Mouse (Mus musculus) stomach, embryonic 14.5 days (tissue): ENCODE data around the gene Zc3h18. TPM values are rescaled to one million over a fixed set of nuclear protein-coding genes. Genes with fewer than 3 reads are reported as not detected.
A peak's percentile ranks its signal among the peaks of the same experiment; 100 is the strongest.

Experiments
- ATAC-seq: fragments of 200-750 bp; cut with Nextera tagmentation; 2 replicates; pipeline ENCODE4 v1.8.0; 2017; ENCODE audit warnings: low read depth, moderate TSS enrichment; ENCODE audit not compliant: insufficient number of reproducible peaks, insufficient read depth, low FRiP score
- H3K27ac ChIP-seq: fragments of 300-500 bp; sonication (generic); 2 replicates; pipeline ENCODE4 v1.5.1; 2014; ENCODE audit warnings: mild to moderate bottlenecking, low read length, moderate library complexity, mixed read lengths
- H3K27me3 ChIP-seq: fragments of 300-500 bp; sonication (generic); 2 replicates; pipeline ENCODE4 v1.6.1; 2014; ENCODE audit warnings: low read length, control low read depth, mixed read lengths; ENCODE audit not compliant: control insufficient read depth, insufficient read depth
- H3K36me3 ChIP-seq: fragments of 300-500 bp; sonication (generic); 2 replicates; pipeline ENCODE4 v1.6.1; 2014; ENCODE audit warnings: mild to moderate bottlenecking, control low read depth, low read length, moderate library complexity, mixed read lengths; ENCODE audit not compliant: control insufficient read depth, insufficient read depth
- H3K4me1 ChIP-seq: fragments of 300-500 bp; sonication (generic); 2 replicates; pipeline ENCODE4 v1.6.1; 2014; ENCODE audit warnings: low read length, control low read depth, mixed read lengths; ENCODE audit not compliant: control insufficient read depth, insufficient read depth
- H3K4me2 ChIP-seq: fragments of 300-500 bp; sonication (generic); replicated peaks from 2 replicates; pipeline ENCODE4 v1.6.1; 2014; ENCODE audit warnings: low read depth, low read length, control low read depth
- H3K4me3 ChIP-seq: fragments of 300-500 bp; sonication (generic); 2 replicates; pipeline ENCODE4 v1.5.1; 2014; ENCODE audit warnings: low read depth, low read length, control low read depth
- H3K9ac ChIP-seq: fragments of 300-500 bp; sonication (generic); replicated peaks from 2 replicates; pipeline ENCODE4 v1.6.1; 2014; ENCODE audit warnings: low read depth, mild to moderate bottlenecking, control low read depth, low read length, moderate library complexity, mixed read lengths
- H3K9me3 ChIP-seq: fragments of 300-500 bp; sonication (generic); 2 replicates; pipeline ENCODE4 v1.6.1; 2016; ENCODE audit warnings: low read depth, low read length, control low read depth; ENCODE audit not compliant: control insufficient read depth
- WGBS: fragments of 180-500 bp; shearing (Covaris S2); extraction: QIAGEN DNeasy Blood & Tissue Kit; methylation state at CpG from one replicate; pipeline ENCODE4 v1.1.7; 2014; 5-methylcytosine and 5-hydroxymethylcytosine counted together
- polyA plus RNA-seq: library from polyadenylated mRNA; unstranded; fragments of >200 nt; fragmentation: Nextera tagmentation; extraction: Ambion mirVana; gene quantifications from 2 replicates; pipeline ENCODE4 v1.2.1, GENCODE M21; 2014

Gene Zc3h18
- polyA plus RNA-seq, 1 experiment from 2014 or later = 30.5 TPM

DNA sequence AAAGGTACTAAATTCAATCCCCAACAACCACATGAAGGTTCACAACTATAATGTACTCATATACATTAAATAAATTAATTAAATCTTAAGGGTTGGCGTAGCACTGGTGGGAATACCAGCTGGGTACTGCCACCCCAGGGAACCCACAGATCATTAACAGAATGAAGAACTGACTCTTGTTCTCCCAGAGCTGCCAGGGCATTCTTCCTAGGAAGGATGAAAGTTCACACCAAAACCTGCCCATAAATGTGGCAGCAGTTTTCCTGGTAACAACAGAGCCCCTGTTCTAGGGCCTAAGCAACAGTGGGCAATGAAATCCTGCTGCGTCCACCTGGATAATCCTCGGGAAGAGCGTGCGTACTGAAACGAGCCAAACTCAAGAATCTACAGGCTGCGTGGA lies 65.9 kb downstream of the Zc3h18 start:
- Histone ChIP-seq H3K9ac (peak overlapping the region; percentile 71), H3K4me2 (peak overlapping the region; percentile 89), H3K27me3 (no peaks in the 10 kb centered on the region), H3K4me1 (peaks cover 23% of the 10 kb centered on the region), H3K27ac (peak overlapping the region; percentile 71; the same call in 1 of the 2 replicates), H3K9me3 (no peaks in the 10 kb centered on the region), H3K36me3 (peaks cover 5% of the 10 kb centered on the region), H3K4me3 (peak overlapping the region; percentile 71)
- ATAC-seq = no peak
- 21% methylated on average over 7 of the region's 7 CpGs for WGBS

DNA sequence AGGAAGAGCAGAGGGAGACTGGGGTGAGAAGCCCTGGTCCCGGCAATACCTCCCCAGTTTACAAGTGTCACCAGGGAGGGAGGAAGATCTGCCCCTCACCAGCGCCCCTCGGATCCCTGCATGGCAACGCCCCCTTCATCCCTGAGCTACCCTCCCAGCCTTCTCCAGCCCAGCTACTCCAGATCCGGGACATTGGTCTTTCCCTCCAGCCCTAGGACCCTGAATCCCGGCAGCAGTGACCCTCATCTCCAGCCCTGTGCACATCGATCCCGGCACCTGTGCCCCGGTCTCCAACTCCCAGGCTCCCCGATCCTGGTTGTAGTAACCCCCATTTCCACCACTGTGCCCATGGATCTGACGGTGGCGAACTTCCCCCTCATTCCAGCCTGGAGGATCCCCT lies 66.4 kb downstream of the Zc3h18 start:
- no peak; the same call in 1 of the 2 replicates for ATAC-seq
- H3K36me3 ChIP-seq = peaks cover 5% of the 10 kb centered on the region
- WGBS = 2% methylated on average over 12 of the region's 12 CpGs
- peak overlapping the region; percentile 71 for H3K4me3 ChIP-seq
- H3K4me2 ChIP-seq = peak overlapping the region; percentile 89
- H3K9ac ChIP-seq = peak overlapping the region; percentile 71
- no peaks in the 10 kb centered on the region for H3K9me3 ChIP-seq
- peaks cover 20% of the 10 kb centered on the region for H3K4me1 ChIP-seq
- peak overlapping the region; percentile 71; the same call in 1 of the 2 replicates for H3K27ac ChIP-seq
- no peaks in the 10 kb centered on the region for H3K27me3 ChIP-seq

DNA sequence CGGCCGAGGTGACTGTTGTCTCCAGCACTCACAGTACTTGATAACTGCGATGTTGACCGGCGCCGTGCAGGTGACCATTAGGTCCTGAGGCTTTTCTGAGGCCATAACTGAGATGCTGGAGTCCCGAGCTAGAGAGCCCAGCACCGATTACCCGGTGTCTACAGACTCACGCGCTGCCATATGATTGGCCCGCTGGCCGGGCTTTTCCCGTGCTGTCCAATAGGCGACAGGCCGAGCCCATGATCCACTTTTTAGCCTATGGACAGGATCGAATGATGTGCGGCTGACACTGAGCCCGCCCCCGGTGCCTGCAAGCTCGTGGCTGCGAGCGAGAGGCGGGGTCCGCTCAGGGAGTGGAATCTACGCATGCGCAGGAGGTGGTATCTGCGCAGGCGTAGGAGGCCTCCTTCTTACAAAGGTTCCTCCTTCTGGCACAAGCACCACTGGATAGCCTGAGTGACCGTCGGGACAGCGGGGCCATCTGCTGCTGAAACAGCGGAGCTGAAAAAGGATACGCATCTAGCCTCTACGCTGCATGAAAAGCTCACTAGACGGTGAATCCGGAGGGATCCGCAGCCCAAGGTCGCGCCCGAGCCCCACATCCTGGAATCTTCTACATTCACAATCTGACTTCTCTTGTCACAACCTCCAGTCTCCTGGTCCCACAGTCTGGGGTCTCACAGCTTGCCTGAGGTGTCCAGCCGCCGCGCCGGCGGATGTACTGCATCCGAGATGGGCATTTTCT lies 67.0 kb downstream of the Zc3h18 start, which contains the start of gene Mvd:
TSS of gene Mvd (minus strand) at position 161 of the 745 bp plus-strand sequence.
- Histone ChIP-seq H3K4me2 (peak within 1 kb of the TSS; percentile 89), H3K36me3 (peaks cover 1% of the 10 kb centered on the region; the same call in 1 of the 2 replicates), H3K4me1 (peaks cover 17% of the 10 kb centered on the region), H3K4me3 (peak within 1 kb of the TSS; percentile 71), H3K9me3 (no peaks in the 10 kb centered on the region), H3K9ac (peak within 1 kb of the TSS; percentile 71), H3K27ac (peak within 1 kb of the TSS; percentile 96), H3K27me3 (no peaks in the 10 kb centered on the region)
- peak; percentile 96 for ATAC-seq
- under 1% methylated on average over 47 of the region's 47 CpGs for WGBS

DNA sequence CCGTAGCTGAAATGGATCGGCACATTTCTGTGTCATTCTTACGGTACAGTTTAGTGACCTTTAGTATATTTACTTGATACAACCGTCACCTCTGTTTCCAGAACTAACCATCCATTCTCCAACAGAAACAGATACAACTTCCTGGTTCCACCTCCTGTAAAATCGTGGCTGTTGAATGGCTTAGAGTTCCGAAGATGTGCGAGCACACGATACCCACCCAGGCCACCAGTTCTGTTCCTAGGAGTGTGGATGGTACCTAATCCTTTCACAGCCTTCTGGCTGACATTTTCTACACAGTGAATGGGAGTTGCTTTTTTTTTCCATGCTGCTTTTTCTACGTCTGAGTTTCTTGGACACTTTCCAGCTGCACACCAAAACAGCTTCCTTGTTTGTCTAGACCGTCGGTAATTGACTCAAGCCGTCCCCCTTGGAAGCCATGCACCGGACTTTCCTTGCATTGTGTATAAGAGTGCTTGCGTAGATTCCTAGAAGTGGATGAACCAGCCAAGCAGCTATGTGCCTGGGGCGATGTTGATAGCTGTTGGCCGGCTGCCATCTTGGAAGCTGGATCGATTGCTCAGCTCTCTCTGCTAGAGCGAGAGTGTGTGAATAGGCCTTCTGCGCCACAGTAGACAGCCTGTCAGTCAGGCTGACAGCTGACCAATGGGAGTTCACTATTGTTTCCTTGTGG lies 67.8 kb downstream of the Zc3h18 start:
- H3K4me3 ChIP-seq = peak overlapping the region; percentile 71
- no peaks in the 10 kb centered on the region for H3K27me3 ChIP-seq
- WGBS = 6% methylated on average over 19 of the region's 19 CpGs
- peak; percentile 66 for ATAC-seq
- H3K4me2 ChIP-seq = peak overlapping the region; percentile 70
- peak overlapping the region; percentile 96 for H3K27ac ChIP-seq
- H3K9ac ChIP-seq = peak overlapping the region; percentile 68
- H3K9me3 ChIP-seq = no peaks in the 10 kb centered on the region
- H3K4me1 ChIP-seq = peaks cover 16% of the 10 kb centered on the region
- no peaks in the 10 kb centered on the region; the same call in 1 of the 2 replicates for H3K36me3 ChIP-seq

DNA sequence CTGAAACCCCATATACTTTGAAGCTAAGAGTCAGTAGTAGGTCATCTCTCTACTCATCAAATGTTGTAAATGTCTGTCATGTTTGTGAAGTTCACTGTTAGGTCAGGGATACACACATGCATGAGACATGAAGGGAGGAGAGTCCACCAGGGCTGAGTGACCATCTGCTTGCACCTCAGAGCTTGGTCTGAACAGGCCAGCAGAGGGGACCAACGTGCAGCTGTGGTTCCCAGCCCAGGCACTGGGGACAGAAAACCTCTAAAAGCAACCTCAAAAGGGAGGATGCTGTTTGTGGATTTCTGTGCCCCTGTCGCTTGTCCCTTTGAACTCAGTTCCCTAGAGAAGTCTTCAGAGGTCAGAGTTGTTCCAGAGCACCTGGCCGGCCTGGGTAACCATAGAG lies 68.8 kb downstream of the Zc3h18 start:
- no peak overlapping the region for H3K27ac ChIP-seq
- H3K4me2 ChIP-seq = peak overlapping the region; percentile 70; the same call in 1 of the 2 replicates

DNA sequence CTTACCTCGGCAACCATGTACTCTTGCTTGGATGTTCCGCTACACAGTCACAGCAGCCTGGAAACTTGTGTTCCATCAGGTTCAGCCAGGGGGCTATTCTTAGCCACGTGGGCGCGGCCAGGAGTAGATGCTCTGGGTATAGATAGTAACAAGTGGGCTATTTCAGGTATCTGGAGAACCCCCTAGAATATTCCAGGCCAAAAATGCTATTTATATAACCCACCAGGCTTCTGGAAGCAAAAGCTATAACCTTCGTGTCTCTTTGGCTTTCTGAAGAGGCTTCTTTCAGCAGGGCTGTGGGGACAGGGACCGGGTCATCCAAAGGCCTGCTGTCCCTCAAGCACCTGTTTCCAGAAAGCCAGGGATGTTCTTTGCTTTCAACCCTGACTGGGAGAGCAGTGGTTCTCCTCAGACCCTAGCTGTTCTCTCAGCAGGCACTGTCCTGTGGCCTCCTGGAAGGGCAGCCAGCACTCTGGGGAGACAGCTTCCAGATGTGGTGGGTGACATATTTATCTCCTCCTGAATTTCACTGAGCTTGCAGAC lies 74.8 kb downstream of the Zc3h18 start:
- Histone ChIP-seq H3K36me3 (no peaks in the 10 kb centered on the region), H3K27me3 (no peaks in the 10 kb centered on the region), H3K4me1 (no peaks in the 10 kb centered on the region), H3K4me2 (no peak overlapping the region), H3K9me3 (no peaks in the 10 kb centered on the region), H3K4me3 (no peak overlapping the region), H3K9ac (no peak overlapping the region), H3K27ac (no peak overlapping the region)
- ATAC-seq = no peak
- 69% methylated on average over 7 of the region's 7 CpGs for WGBS

More for the DNA sequence above, 68.8 kb downstream of the Zc3h18 start:
- Histone ChIP-seq H3K4me3 (no peak overlapping the region), H3K9ac (no peak overlapping the region), H3K9me3 (no peaks in the 10 kb centered on the region), H3K27me3 (no peaks in the 10 kb centered on the region), H3K36me3 (no peaks in the 10 kb centered on the region), H3K4me1 (peaks cover 16% of the 10 kb centered on the region)
- WGBS = 48% methylated on average over 3 of the region's 3 CpGs
- no peak for ATAC-seq

DNA sequence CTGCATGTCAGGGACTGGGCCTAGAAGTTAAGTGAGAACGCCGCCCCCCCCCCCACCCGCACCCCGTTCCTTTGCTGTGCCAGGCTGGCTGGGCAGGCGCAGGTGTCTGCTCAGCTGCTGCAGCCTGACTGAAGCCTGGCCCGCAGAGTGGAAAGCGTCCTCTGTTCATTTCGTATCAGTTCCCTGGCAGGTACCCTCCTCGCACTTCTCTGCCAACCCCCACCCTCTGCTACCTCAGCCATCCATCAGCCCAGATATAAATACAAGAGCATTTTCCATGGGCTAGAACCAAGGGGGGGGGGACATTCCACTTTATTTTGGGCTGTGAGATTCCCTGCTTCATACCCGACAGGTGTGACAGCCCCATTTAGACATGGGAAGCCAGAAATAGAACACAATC lies 75.7 kb downstream of the Zc3h18 start:
- ATAC-seq = no peak
- Histone ChIP-seq H3K4me2 (no peak overlapping the region), H3K36me3 (no peaks in the 10 kb centered on the region), H3K27ac (no peak overlapping the region), H3K4me3 (no peak overlapping the region), H3K4me1 (no peaks in the 10 kb centered on the region), H3K9me3 (no peaks in the 10 kb centered on the region), H3K9ac (no peak overlapping the region), H3K27me3 (no peaks in the 10 kb centered on the region)
- WGBS = 73% methylated on average over 10 of the region's 10 CpGs

DNA sequence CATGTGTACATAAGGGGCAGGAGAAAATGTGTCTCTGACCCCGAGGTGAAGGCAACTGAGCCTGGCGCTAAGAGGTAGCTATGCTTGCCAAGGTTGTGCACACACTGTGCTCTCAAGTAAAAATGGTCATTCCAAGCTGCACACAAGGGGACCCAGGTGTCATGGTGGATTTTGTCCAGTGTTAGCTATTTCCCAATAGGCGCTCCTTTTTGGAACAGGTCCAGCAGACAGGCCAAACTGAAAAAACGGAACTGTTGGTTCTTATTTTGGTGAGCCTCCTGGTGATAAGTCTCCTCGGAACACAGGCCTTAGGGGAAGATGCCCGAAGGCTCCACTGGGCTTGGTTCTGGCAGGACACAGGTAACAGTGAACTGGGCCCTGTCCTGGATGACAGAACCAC lies 78.0 kb downstream of the Zc3h18 start:
- H3K36me3 ChIP-seq = no peaks in the 10 kb centered on the region
- WGBS = 89% methylated on average over 6 of the region's 6 CpGs
- ATAC-seq = no peak
- H3K27ac ChIP-seq = no peak overlapping the region
- H3K9me3 ChIP-seq = no peaks in the 10 kb centered on the region
- no peak overlapping the region for H3K9ac ChIP-seq
- H3K27me3 ChIP-seq = peaks cover 1% of the 10 kb centered on the region; the same call in 1 of the 2 replicates
- H3K4me3 ChIP-seq = no peak overlapping the region
- no peaks in the 10 kb centered on the region for H3K4me1 ChIP-seq
- H3K4me2 ChIP-seq = no peak overlapping the region
